Mouse (Mus musculus) CH12.LX (cell line): ENCODE data around the gene Aldh3a1.

Experiments
- CHD2 ChIP-seq: IDR thresholded peaks from 2 replicates; pipeline ENCODE4 v1.6.1; 2011; ENCODE audit warnings: low read length, improper control_type of control experiment
- CTCF ChIP-seq, 2 experiments: IDR thresholded peaks in 1 of 2; conservative IDR thresholded peaks in 1 of 2; 2 replicates each; pipeline ENCODE4 v1.5.1; 2011 to 2012; ENCODE audit warnings: low read depth in 2 of 2, low read length in 2 of 2, improper control_type of control experiment in 1 of 2, inconsistent platforms in 1 of 2, mild to moderate bottlenecking in 1 of 2, moderate library complexity in 1 of 2
- ELF1 ChIP-seq: IDR thresholded peaks from 2 replicates; pipeline ENCODE4 v1.6.1; 2014; ENCODE audit warnings: low read depth, mild to moderate bottlenecking, inconsistent platforms, low read length, improper control_type of control experiment
- HCFC1 ChIP-seq: IDR thresholded peaks from 2 replicates; pipeline ENCODE4 v1.6.1; 2012; ENCODE audit warnings: low read depth, mild to moderate bottlenecking, inconsistent platforms, low read length, improper control_type of control experiment
- SMC3 ChIP-seq: IDR thresholded peaks from 2 replicates; pipeline ENCODE4 v1.6.1; 2011; ENCODE audit warnings: low read depth, low read length, improper control_type of control experiment
- ZC3H11A ChIP-seq: IDR thresholded peaks from 2 replicates; pipeline ENCODE4 v1.6.1; 2012; ENCODE audit warnings: low read depth, mild to moderate bottlenecking, inconsistent platforms, low read length, improper control_type of control experiment
- ZNF384 ChIP-seq: IDR thresholded peaks from 2 replicates; pipeline ENCODE4 v1.6.1; 2012; ENCODE audit warnings: low read depth, low read length, improper control_type of control experiment, inconsistent platforms

GRCm38 (mm10) chr11:61266551-61267533 lies 59.5 kb downstream of the Aldh3a1 start, which contains the start of gene Aldh3a2:
- no peak for TF ChIP-seq ZC3H11A
- no peak for TF ChIP-seq ZNF384
- no peak; a peak in 1 of 4 replicates for TF ChIP-seq CTCF (conservative IDR thresholded peaks at IDR 0.05 in 1 of 2, IDR thresholded peaks at IDR 0.05 in 1 of 2; ENCODE audit: low read depth in 2 of 2, low read length in 2 of 2)
- no peak; the same call in 1 of the 2 replicates for TF ChIP-seq SMC3
- TF ChIP-seq CHD2: 0 out of 2 replicates have a peak, but pooled peaks have one; percentile 60
- TF ChIP-seq ELF1: peak; percentile 96
- TF ChIP-seq HCFC1: peak; percentile 69
